Mouse (Mus musculus) testis, adult 2 months (tissue): Measurements from ENCODE around the gene Rpa3.

Experiments used
- CTCF ChIP-seq: fragments of 200-500 bp; IDR thresholded peaks from 2 replicates; pipeline ENCODE4 v1.5.1; 2012; ENCODE audit warnings: low read depth, mild to moderate bottlenecking, inconsistent platforms, low read length, moderate library complexity; ENCODE audit not compliant: control insufficient read depth, insufficient read depth, insufficient replicate concordance
- POLR2A ChIP-seq: fragments of 200-500 bp; IDR thresholded peaks from 2 replicates; pipeline ENCODE4 v1.6.1; 2012; ENCODE audit warnings: low read depth, mild to moderate bottlenecking, inconsistent platforms, low read length, moderate library complexity; ENCODE audit not compliant: control insufficient read depth

DNA sequence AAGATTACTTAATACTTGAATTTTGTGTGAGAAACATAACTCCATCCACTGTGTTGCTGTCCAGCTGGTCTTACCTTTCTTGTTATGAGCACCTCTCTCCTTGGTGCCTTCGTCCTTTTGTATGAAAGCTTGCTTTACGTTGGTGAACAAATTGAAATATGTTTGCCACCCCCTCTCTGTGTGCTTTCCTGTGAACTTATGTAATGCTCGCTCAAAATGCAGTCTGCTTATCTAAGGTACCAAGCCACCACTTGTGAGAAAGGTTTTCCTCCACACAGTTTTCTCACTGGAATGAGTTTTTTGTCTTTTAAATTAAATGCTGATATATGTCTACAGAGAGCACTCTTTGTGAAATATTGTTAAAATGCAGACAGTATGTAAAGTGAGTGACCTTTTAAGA, 30.4 kb downstream of the Rpa3 start:
- no peak for TF ChIP-seq POLR2A
- no peak for TF ChIP-seq CTCF
